Mouse (Mus musculus) c-Kit-positive CD71-positive TER-119-positive erythroid progenitor cells, embryonic 14.5 days (primary cell): ENCODE measurements around the gene S100z.

ENCODE experiments used
- DNase-seq: peaks from one replicate; pipeline ENCODE4 v3.0.0-alpha.2; 2013; ENCODE audit warnings: low spot score

Gene S100z

DNA sequence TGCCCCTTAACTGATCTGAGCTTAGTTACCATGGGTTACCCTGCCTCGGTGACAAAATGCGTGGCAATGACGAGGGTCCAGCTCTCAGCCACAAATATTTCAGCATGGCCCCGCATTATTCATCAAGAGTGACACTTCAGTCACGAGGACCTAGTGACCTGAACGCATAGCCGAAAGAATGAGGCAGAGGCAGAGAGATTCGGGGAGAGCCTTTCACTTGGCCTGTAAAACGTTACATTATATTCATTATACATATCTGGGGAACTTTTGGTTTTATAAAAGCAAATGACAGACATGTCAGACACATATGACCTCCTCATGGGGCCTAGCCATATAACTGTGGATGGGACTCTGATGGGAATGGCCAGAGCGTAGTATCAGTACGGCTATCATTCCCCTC lies 33.7 kb downstream of the S100z start, which contains the start of gene Crhbp:
TSS of gene Crhbp (minus strand) at position 101 of the 400 bp plus-strand sequence.
- no peak for DNase-seq

DNA sequence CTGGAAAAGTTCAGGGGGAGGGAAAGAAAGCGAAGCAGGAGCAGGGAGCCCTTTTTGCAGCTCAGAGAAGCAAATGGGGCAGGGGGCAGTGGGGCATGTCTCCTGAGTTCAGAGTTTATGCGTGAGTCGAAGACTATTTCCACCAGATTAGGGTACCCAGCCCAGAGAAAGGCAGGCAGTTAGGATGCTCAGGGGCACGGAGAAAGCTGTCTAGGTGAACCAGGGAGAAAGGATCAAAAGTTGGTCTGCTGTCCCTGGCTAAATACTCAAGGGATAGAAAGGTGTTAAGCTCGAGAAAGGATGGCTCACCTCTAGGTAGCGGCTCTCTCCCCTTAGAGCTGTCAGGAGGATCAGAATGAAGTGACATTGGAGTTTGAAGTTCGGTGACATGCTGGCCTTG lies 34.2 kb downstream of the S100z start:
- DNase-seq = no peak

DNA sequence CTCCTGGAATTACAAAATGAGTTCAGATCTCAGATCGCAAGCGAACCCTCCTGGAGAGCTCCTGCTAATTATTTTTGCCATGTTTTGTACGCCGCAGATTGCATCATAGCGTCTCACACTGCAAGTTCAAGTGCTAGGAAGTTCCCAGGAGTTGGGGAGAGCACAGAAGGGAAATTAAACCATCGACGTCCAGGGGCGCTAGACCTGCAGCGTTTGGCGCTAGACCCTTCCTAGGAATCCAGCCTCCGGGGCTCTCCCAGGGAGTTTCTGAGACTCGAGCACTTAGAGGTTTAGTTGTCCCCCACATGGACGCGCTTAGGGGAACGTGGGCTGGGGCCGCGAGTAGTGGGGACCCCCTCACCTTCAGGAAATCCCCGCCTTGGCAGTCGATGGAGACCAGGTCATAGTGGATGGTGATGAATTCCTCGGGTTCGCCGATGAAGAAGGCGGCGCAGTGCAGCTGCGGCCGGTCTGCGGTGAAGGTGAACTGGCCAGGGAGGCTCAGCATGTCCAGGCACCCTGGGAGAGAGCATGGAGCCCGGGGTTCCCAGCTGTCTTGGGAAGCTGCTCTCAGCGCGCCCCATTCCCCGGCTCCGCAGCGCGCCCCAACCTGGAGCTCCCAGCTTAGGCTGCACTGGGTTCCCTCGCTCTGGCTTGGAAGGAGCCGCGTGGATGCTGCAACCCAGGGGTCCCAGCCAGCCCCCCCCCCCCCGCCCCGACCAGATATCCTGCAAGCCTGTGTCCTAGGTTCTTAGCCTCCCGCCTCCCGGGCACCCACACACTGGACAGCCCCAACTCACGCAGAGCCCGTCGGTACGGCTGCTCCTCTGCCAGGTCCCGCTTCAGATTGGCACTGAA lies 34.9 kb downstream of the S100z start:
- DNase-seq = no peak

DNA sequence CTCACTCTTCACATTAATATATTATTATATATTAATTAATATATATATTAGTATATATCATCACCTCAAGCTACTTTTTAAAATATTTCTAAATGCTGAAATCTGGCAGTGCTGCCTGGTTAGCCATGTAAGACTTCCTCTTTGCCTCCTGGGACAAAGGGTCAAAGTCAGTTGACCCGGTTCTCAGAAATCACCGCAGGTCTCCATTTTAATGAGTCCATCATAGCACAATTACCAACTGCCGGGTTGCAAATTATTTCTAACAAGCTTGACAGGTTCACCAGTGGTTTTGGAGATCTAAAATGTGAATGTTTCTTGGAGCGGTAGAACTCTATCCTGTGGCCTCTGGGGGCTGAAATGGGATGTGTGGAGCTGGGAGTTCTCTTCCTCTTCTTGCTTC lies 35.6 kb downstream of the S100z start:
- no peak for DNase-seq

DNA sequence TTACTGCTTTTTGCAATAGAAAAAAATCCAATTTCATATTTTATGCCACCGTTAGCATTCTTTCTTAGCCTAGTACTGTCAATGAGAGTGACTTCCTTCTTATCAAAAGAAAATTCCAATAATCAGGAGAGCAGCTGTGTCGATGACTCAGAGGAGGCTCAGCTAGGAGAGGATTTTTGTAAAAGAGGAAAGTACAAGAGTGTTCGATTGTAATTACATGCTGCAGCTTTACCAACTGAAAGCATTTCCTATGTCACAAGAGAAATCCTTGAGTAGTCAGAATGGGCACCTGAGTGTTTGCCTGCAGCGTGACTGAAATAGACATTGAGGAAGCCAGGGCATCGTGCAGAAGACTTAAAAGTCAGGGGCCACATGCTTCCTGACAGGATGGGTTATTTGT lies 39.0 kb downstream of the S100z start:
- no peak for DNase-seq

DNA sequence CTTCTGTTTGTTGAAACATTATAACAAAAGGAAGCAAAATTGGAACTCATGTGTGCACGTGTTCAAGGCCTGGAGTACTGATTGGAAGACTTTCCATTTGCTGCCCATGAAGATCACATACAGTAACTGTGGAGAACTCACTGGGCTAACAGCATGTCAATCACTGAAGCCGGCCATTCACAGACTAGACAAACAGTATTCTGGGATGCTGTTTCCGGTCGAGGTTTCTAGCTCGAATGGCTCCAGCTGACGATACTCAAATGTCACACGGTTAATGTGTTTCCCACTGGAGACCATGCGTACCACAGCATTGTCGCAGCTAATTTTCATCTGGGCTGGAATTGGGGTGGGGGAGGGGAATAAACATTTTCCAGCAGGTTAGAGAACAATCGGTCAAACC lies 46.8 kb downstream of the S100z start:
- DNase-seq = no peak

DNA sequence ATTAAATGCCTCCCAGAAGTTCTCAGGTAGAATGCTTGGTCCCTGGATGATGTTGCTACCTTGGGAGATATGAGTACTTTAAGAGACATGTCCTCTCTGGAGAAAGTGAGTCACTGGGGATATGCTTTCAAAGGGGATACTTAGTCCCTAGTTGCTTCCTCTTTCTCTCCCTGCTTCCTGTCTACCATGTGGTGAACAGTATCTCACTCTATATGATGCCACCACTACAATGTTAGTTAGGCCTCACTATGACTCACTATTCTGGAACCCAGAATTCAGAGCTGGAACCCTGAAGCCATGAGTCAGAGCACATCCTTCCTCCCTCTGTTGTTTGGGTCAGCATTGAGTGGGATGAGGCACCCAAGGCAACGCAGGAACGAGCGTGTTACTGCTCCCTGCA lies 51.0 kb downstream of the S100z start:
- no peak for DNase-seq
